Mouse (Mus musculus): ENCODE data around the gene Pcyt1b.
A peak's percentile ranks its signal among the peaks of the same experiment; 100 is the strongest.

Pcyt1b gene

DNA sequence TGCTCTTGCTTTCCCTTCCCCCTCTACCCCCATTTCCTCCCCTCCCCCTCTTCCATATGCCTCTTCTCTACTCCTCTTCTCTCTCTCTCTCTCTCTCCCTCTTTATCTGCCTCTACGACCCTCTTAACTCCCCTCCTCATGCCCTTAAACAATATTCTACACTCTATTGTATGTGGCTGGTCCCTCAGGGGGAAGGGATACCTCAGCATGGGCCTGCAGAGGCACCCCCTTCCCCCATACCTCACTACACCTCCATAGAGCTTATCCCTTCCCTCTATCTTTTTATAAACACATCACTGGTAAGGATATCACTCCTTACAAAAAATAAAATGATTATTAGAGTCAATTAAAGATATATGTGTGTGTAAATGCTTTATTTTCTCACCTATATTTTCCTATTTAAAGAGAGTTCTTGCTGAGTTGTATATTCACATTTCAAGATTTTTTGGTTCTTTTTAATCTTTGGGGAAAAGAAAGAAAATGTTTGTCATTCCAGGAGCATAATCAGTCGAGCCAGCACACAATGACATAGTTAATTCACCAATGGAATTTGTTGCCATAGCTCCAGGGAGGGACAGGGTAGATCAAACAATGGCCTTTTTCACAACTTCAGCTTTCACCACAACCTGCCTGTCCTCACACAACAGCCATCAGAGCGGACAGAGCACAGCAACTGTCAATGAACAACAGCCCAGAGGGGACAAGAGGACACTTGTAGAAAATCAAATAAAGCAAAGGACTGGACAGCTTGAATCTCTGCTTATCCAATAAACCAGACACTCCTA, at the start of gene Pcyt1b:
Gene Pcyt1b (plus strand): TSS at position 646 of the 785 bp plus-strand sequence.
- no peak for DNase-seq

DNA sequence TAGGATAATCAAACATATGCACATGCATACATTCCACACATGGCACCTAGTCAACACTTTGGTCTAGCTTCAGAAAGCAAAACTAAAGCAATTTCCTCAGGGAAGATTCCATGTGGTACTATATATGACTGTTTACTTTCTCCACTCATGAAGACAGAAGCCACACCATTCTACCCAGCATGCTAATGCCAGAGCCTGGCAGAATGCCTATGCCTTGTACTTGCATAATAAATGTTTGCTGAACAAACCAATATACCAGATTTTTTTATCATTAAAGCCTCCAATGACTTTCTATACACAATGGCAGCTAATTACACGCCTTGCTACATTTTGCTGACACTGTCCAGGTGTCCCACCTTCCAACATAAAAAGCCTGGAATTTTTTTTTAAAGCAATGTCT, 24.4 kb upstream of the Pcyt1b start:
- DNase-seq = no peak

DNA sequence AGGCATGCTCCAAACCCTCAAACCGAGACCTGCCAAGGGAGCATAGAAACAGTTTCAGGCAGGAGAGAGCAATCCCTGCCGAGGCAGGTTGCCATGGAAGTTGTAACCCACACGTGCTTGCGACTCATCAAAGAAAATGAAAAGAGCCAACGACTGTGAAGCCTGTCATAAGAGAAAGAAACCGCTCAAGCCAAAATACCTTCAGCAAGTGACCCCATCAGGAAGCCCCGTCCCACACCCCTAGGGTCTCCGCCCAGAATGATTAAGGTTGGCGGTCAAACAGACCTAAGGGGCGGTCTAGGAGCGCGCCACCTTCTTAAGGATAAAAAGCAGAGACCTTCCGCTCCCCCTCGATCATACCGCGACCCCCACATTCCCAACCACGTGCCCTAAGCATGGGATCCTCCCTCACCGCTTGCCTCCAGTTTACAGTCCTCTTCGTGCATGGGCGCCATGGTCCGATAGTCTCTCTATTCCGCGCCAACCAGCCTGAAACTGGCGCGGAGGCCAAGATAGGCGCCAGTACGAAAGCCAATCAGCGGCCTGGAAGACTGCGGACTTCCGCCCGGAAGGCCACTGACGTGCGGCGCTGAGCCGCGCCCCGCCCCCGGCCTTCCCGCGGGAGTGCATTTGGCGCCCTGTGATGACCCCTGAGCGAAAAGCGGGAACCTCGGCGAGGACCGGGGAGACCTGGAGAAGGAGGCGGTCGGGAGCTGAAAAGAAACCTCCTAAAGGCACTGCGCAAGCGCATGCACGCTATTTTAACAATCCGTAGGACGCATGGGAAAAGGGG, 22.8 kb upstream of the Pcyt1b start, which contains the start of gene Pola1:
Gene Pola1 (minus strand): TSS at position 499 of the 793 bp plus-strand sequence.
- peak; percentile 77 for DNase-seq

DNA sequence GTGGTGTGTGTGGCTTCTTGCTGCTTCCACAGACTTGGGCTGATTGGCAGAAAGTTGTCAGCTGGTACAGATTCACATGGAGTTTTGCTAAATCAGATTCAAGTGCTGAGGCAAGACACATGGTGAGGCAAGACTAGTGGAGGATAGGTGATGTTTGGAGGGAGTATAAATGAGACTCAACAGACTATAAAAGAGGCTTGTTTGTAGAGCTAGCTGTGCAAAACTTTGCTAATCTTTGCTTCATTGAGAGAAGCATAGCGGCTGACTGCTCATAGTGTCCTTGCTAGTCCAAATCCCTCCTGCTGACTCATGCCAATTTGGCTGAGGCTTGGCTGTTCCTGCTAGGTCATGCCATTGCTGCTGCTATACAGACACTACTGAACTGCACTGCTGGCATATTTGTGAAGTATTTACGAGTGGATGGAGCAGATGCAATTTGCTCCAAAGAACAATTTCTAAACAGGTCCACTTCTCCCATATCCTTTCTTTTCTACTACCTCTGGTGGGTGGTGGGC, 19.7 kb upstream of the Pcyt1b start:
- no peak for DNase-seq

DNA sequence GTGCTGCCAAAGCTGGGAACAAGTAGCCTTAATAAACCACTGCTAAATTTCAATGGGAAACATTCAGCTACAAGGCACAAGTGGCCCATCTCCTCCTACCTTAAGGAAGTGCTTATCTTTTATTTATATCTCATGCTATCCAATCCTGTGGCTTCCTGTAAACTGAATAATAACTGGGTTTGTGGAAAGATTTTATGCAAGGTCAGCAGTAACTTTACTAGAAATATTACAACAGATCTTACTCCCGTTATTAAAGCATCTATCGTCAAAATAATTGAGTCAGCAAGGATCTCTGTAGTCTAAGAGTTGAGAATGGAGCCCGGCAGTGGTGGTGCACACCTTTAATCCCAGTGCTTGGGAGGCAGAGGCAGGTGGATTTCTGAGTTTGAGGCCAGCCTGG, 11.1 kb upstream of the Pcyt1b start:
- no peak for DNase-seq

DNA sequence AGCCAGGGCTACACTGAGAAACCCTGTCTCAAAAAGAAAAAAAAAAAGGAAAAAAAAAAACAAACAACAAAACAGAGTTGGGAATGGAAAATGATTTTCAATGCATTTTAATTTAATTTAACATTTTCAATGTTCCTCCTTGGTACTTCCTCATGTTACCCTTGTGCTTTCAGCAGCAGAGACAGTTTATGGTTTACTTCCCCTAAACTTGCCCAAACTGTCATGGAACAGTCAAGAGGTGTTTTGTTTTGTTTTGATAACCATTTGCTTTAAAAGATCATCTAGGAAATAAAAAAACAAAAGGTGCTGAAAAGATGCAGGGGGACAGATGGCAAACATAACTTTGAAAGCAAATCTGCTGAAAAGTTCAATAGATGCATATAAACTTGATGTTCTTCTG, 10.6 kb upstream of the Pcyt1b start:
- no peak for DNase-seq

DNA sequence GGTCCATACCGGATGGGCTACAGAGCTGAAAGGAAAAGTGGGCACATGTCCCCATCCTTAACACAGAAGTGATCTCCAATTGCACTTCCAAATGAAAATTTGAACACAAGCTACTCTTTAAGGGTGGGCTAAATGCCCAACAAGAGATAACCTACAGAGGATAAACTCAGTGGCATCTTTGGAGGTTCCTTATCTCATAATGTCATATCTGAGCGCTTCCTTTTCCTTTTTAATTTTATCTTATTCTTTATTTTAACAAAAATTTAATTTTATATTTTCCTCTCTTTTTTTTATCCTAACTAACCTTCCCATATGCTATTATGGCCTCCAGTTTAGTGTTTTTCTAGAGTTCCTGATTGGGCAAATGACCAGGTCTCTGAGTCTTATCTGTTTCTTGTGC, 3.9 kb upstream of the Pcyt1b start:
- DNase-seq = no peak

DNA sequence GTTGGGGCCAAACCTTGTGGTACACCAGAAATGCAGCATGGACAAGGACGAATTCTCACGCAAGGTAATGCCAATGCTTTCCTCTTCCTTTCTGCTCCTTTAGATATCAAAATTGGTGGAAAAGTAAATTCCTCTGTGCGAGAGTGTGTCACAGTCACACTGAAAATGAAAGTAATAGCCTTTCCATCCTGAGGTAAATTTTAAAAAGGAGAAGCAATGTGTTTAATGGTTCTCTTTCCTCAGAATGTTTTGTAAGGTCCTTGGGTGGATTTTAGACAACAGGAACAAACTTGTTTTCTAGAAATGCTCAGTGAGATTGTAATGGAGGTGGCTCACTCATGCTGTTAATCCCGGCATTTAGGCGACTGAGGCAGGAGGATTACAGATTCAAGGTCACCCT, 490 bp downstream of the Pcyt1b start:
- no peak for DNase-seq

DNA sequence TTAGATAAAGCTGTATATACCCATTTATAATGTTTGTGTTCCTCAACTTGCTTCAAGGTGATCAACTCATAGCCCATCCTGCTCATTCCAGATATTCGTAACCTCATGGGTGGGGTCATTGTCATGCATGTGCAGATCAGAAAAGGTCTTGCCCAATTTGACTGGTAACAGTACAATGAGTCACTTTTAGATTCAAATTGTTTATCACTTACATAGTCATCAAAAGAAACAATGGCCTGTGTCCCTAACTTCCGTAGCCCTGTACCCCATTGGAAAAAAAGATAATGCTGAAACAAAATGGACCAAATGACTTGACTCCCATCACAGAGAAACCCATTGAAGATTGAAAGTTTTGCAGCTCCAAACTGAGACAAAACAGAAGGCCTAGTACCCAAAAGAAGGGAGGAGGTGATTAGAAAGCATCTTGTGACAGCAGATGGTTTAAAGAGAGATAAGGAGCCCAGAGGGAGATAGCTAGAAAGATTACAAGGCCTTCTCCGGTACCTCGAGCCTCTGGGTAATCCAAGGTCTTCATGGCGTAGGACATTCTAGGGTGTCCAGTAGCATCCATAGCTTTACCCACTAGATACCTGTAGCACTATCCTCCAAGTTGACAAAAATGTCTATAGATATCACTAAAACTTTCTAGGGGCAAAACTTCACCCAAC, 9.4 kb downstream of the Pcyt1b start:
- no peak for DNase-seq

DNA sequence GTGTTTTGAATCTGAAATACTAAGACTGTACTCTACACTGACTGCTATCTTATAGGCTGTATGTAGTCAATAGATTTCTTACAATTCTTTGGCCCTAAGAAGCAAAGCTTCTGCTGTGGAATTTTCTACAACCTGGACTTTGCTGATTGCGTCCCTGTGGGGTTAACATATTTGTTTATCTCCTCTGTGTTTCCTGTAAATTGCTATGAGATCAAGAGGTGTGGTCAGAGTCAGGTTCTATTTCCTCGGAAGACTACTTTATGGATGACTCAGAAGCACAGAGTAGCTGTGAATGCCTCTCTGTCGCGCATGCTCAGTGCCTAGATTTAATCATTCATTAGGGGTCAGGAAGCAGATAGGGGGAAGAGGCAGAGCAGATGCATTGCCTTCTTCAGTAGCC, 10.1 kb downstream of the Pcyt1b start:
- no peak for DNase-seq

DNA sequence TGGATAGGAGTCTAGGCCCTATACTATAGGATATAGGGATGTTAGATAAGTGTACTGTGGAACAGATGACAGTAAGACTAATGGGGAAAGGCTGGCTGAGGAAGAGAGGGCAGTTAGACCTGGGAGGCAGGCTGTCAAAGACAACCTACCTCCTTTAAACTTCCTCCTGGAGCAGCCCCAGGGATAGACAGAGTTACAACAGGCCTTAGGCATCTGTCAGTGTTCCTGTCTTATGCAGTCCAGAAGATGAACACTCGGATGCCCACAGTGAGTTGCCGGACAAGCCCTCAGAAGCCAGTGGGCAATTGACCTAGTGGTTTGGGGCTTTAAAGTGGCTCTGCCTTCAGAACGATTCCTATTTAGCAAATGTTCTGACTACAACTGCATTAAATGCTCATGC, 19.8 kb downstream of the Pcyt1b start:
- DNase-seq = no peak

DNA sequence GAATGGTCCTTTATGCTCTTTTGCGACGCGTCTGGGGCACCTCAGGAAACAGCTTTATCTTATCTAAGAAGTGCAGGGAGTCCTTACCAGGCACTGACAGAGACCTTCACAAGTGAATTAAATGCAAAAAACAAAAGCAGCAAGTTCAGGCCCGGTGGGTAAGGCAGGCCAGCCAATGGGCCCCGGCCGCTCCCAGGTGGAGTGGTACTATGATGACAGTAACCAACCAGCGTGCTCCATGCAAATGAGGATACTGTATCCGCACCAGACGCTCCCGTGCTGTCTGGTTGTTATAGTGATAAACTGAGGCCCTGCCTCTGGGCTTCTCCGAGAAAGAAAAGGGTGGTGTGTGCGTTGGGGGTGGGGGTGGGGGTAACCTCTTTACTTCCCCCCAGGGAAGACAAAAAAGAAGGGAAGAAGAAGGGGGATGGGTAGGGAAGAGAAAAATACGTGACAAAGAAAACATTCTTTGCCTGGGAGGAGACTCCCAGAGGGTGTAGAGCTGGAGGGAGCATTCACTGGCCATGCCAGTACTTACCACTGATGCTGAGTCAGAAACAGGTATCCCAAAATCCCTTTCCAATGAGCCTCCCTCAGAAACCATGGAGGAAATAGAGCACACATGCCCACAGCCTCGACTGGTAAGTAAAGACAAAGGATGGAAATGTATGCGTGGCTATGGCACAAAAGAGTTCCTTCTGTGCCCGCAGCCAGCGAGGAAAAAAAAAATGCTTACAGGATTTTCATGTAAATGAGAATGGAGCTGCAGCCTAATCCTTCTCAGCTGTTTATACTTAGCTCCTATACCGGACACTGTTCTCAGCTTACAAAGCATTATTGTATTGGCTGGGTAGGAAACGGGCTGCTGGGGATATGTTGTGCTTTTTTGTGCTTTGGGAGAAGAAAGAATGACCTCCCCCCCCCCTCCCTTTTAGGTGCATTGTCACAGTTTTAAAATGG, 20.5 kb downstream of the Pcyt1b start:
- peak; percentile 72 for DNase-seq

DNA sequence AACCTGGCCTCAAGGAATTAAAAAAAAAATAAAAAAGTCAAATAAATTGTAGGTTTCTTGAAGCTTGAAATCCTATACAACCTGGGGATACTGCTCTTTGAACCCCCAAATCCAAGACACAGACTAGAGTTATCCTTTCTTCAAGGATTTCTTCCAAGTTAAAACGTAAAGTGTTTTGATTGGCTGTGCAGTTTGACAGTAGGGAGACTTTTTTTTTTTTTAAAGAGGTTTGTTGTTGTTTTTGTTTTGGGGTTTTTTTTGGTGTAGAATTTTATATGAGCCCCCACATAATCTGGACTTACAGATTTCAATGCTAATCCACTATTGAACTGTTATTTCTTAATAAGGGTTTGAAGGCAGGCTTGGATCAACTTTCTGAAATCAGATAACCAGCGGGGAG, 21.6 kb downstream of the Pcyt1b start:
- no peak for DNase-seq

DNA sequence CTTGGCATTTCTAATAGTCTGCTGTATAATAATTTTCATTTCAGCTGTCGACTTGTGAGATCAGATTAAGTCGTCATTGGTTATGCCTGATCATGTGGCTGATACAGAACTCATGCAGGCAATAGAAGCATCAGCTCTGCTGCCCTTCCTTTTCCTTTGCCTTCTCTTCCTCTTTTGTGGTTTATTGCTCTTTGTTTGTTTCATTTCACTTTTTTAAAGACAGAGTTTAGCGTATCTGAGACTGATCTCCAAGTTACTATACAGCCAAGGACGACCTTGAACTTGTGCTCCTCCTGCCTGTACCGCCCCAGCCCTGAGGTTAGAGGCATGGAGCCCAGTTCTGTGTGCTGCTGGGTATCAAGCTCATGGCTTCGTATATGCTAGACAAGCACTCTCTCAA, 34.6 kb downstream of the Pcyt1b start:
- no peak for DNase-seq

DNA sequence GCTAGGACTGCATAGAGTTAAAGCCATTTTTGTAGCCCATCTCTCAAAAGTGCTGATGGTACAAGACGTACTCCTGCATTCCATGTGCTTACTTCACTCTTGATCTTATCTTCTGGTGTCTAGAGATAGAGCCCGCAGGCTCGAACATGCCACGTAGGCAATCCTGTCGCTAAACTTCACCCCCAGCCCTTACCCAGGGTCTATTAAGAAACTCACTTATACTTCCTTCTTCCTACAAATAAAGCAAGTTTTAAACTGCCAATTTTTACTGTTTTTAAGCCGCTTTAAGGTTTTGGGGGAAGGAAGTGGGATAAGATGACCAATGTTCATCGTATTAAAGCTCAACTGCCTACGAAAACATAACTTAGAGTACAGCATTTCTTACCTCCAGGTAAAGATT, 36.0 kb downstream of the Pcyt1b start:
- no peak for DNase-seq

DNA sequence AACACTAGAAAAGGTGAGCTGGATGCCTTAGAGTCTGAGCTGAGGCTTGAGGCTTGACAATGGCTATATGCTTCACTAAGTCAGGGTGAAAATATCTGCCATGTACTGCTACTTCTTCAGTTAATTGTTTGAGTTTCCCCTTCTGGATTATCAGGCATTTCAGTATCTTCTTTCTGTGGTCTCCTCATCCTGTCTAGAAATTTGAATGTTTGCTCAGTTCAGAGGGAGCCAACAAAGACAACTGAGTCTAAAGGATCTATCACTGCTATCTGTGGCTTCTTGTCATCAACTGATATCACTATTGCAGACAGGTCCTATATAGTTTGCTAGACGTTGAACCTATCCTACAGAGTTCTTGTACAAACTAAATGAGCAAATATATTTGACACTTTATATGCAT, 42.9 kb downstream of the Pcyt1b start:
- DNase-seq = no peak

DNA sequence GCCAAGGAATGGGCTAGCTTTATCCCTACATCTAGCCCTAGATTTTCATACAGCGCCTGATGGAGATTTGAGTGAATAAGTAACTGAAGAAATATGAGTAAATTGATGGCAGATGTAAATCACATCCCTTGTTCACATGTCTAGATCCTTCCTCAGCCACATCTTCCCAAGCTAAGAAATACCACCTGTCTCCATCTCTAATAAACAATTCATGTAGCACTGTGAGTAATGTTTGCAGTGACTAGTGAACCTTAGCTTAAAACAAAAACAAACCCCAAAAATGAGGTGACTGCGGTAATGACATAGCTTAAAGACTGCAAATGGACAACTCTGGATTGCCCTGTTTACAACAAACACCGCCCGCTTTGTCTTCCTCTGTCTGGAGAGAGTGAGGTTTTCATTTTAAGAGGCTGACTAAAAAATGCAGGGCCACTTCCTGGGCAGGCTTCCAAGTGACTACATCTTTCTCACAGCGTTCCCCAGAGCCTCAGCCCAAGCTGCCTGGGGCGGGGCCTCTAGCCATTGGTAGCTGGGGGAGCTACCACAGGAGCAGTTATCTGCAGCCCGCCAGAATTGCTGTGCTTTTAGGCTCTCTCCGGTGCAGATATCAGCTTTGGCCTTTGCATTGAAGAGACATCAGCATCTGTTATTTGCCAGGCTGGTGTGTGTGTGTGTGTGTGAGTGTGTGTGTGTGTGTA, 46.0 kb downstream of the Pcyt1b start:
- peak; percentile 35 for DNase-seq

DNA sequence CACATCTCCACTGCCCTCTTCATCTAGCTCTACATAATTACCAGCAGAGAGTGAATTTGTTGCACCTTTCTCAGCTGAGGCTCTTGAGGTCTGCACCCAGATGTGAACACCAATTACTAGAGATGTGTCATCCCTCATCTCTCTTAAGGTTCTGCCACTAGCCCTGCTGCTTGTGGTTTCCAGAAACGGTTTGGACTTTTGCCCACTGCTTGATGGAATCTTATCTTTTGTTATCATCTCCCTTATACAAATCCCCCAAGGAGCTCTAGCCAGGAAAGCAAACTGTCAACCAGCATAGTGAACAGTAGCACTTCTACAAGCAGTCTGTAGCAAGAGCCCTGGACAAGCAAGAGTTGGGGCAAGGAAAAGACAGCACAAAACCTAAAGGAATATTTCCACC, 57.9 kb downstream of the Pcyt1b start:
- no peak for DNase-seq

DNA sequence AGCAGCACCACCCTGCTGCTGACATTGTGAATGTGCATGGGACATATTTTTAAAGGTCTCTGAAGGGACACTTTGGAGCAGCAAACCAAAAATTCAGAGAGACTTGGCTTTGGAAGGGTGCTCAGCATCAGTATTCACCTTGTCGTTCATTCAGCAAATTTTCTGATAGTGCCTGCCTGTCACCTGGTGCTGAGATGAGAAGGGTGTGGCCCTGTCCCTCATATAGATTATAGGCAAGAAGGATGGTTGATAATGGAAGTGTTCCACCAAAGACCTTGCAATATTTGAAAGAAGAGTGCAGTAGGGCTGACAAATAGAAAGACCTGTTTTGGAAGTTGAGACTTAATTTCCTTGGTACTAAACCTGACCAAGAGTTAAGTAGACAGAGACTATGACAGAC, 74.9 kb downstream of the Pcyt1b start:
- no peak for DNase-seq

DNA sequence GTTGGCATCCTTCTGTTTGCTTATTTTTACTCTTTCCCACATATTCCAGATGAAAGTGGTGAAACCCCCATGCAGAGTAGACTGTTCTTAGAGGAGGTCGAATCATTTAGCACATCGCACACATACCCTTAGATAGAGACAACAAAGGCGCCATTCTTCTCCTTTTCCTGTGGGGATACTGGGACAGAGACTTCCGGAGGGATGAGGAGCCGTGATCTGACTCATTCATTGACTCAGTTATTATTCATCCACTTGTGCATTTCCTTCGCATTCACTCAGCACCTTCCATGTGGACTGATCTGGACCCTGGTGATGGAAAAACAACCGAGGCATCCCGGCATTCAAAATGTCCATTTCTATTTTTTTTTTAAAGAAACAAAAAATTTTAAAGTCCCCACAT, 76.2 kb downstream of the Pcyt1b start:
- no peak for DNase-seq

DNA sequence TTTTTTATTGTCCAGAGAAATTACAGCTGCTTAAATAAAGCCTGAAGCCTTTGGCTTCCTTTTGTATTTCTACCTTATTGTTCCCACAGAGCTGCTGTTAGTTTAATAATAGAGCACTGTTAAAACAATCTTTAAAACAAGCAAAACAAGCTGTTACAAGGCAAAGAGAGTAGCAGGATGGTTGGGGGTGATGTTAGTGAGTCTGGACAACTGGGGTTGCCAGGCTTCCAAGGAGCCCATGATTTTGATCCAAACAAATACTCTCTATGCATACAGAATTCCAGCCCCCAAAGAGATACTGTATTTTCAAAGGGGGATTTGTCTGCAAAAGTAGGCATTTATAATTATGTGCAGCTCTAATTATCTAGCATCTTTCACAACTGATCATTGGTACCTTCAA, 77.7 kb downstream of the Pcyt1b start:
- DNase-seq = no peak

All from thymus, postnatal 4 days (tissue).